Mouse (Mus musculus) spleen, postnatal 10 days (tissue): Measurements from ENCODE around the gene Rffl.
"Not testable (repeated sequence)": the region's sequence is repeated elsewhere in the genome, so short reads cannot be mapped to it uniquely, and the experiment has no call there.

Experiments used
- DNase-seq, 2 experiments: peaks; one replicate each; pipeline ENCODE4 v3.0.0; 2021 to 2022; ENCODE audit warnings: low spot score in 2 of 2

The Rffl gene

DNA sequence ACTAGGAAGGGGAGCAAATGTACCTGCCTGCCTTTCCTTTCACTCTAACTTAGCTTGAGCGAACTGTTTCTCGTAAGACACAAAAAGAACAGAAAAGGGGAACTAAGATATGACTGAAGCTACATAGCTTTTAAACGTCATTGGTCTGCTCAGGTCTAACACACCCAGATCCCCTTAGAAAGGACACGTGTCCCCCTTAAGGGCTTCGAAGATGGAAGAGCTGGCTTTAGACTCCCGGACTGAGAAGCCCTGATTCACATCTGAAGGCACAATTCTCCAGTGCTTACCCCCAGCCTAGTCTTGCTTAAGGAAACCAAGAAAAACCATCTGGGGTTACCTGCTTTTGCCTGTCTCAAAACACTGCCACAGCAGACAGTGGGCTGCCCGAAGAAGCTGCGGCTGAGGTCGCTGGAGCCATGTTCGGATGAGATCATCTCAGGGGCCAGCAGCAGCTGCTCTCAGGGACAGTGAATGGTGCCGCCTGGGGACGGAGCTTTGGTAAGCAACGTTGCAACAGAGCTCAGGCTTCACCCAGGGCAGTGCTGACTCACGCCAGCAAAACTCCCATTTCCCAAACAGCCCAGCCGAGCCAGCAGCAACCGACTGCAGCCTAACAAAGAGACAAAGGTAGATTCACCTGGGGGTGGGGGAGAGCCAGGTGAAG lies 25.5 kb downstream of the Rffl start:
- peak; percentile 77 to 86 for DNase-seq

DNA sequence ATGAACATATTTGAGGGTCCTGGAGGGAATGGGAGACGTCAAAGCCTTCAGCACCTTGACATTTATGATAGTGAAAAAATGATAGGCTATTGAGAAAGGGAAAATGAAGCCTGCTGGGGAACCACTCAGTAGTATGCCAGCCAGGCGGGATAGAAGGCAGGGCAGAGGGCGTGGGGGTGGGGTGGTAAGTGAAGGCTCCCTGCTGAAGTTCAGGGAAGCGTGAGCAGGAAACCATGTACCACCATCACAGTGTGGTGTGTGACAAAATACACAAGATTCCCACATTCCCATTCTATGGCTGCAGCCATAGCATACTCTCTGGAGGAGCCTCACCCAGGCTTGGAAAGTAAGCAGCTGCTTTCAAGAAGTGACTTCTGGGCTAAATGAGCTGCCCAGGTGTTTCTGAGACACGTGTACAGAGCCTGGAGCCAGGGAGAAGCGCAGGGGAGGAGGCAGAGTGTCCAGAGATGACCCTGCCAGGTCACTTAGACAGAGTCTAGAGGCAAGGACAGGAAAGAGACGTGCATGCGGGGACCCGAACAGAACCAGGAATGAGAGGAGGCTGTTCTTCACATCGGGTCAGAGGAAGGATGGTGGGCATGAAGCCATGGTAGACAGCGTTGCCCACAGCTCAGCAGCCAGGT lies 26.1 kb downstream of the Rffl start:
- peak; percentile 56 for DNase-seq

DNA sequence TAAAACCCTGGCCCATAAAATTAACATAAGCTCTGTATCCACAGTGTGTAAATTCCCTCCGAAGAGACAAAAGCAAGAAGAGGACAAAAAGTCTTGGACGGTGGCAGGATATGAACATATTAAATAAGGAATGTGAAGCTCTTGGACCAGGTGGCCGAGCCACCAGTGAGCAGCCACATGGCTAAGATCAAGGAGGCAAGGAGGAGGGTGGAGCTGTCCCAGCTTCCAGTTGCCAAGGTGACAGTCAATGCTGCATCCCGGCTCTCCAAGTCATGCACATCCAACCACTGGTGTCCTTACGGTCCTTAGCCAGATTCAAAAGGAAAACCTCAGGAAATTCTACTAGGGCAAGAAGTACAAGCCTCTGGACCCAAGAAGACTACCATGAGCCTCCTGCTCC lies 32.5 kb downstream of the Rffl start:
- no peak for DNase-seq

DNA sequence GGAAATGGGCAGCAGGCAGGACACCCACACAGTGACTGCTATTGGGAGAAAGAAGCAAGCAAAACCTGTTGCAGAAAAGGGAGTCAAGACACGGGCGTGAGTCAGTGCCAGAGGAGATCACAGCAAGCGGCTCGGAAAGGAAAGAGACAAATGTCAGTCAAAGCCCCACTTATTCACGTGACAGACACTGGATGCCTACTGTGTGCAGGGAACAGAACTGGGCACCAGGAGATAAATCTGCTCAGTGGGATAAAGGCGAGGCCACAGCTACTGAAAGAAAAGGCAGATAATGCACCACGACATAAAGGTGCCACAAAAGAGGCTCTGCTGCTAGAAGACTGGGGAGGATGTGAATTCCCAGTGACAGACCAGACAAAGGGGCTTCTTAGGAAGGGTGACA lies 33.2 kb downstream of the Rffl start:
- DNase-seq, result no peak

DNA sequence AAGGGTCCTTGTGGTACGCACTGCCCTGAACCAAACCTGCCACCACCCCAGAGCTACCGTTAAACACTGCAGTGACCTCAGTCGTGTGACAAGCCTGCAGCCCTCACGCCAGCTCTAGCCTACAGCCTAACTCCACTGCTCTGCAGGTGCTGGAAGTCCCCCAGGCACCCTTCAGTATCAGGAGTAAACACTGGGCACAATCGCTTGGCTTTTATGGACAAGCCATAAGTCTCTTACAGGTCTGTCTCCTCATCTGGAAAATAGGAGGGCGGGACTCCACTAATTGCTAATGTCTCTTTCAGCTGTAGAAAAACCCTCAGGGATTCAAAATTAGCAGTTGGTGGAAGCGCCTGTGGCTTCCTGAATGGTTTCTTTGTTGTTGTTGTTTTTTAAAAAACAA lies 33.8 kb downstream of the Rffl start:
- DNase-seq, result no peak

DNA sequence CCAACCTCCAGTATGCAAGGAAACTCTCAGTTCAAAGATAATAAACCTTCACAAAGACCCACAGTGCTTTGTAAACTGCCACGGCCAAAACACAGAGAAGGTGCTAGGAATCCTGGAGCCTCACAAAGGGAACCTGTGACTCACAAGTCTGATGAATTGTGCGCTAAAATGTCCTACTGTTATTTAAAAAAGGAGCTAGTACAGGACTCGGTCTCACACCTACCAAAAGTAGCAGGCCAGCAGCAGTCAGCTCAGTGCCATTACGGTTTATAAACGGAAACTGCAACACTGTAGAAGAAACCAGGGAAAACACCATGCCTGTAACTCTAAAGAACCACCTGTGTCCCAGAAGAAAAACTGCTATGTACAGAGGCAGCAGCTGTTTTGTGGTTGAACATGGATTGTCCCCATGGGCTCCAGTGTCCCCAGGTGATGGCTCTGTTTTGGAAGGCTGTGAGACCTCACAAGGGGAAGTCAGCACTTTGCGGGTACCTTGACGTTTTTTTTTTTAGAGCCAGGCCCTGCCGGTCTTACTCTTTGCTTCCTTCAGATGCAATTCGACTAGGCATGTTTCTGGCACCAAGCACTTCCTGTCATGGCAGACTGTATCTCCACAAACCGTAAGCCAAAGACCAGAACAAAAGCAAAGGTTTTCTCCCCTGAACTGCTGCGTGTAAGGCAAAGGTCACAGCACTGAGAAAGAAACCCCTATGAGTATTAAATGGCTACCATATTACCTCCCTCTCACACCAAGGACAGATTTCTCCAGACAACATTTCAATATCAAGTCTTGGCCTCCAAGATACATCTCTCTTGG lies 35.2 kb downstream of the Rffl start:
- no peak for DNase-seq

DNA sequence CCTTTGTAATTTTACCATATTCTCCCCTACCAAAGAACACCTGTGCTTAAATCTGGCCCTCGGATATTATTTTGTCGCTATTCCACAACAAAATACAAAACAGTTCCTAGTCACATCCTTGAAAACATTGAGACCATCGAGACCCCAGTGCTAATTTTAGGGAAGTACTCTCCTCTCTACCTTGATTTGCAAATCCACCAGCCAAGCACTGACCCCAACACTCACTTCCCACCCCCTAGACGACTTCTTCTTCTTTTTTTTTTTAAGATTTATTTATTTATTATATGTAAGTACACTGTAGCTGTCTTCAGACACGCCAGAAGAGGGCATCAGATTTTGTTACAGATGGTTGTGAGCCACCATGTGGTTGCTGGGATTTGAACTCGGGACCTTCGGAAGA lies 36.7 kb downstream of the Rffl start:
- DNase-seq, result not testable (repeated sequence)

DNA sequence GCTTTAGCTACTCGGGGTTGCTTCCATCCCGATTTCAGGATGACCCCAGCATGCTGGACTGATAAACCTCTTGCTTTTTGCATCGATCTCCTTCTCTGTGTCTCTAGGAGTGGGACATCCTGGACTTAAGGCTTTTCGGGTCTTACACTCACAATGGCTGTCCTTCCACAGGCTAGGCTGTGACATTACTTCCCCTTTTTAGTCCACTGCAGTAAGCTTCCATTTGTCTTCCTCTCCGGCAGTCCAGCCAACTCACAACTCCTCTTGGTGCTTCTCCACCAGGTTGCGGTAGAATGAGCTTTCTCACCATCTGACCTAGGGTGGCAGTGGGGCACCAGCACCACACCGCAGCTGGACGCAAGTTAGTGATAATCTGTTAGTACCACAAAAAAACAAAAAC lies 37.1 kb downstream of the Rffl start:
- no peak for DNase-seq

DNA sequence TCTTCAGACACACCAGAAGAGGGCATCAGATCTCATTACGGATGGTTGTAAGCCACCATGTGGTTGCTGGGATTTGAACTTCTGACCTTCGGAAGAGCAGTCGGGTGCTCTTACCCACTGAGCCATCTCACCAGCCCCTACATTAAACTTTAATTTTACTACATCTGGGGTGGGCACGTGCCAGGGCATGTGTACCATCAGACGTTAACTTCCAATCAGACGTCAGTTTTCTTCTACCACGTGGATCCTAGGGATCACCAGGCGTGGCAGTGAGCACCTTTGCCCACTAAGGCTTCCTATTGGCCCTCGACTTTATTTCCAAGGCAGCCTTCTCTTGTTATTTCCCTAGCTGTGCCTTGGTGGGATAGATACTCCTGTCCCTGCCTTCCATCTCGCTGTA lies 38.6 kb downstream of the Rffl start:
- DNase-seq, result not testable (repeated sequence)

DNA sequence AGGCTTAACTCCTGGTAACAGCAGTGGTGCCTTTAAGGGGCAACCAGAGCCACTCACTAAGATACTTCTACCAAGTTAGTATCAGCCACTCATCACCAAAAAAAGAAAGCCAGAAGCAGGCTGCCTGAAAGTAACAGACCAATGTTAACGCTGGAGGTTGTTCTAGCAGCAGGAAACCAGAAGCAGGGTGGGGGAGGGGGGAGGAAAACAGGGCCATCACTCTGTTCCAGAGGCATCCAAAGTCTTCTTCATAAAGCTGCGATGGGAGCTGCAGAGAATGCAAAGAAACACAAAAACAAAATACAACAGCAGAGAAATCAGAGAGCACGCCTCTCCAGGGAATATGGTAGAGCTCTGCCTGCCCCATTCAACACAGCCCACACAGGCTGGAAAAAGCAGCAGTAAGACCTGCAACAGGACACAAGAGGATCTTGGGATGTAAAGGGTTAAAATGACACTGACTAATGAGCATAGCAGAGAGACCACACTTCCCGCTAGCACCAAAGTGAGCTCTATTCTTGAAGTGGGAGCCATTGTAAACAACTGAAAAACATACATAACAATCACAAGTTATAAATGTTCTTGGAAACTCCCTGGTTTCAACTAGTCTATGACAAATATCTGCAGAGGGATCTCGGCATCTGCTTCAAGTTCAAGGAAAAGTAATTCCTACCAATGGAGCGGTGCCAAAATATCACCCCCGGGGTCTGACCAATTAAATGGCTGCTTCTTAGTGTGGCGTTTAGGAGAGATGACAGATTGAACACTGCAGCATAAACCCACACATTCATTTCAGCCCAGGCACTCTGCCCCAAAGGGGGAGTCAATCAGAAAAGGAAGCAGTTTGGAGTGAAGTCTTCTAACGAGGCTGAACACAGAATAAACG lies 39.8 kb downstream of the Rffl start:
- DNase-seq, result no peak

DNA sequence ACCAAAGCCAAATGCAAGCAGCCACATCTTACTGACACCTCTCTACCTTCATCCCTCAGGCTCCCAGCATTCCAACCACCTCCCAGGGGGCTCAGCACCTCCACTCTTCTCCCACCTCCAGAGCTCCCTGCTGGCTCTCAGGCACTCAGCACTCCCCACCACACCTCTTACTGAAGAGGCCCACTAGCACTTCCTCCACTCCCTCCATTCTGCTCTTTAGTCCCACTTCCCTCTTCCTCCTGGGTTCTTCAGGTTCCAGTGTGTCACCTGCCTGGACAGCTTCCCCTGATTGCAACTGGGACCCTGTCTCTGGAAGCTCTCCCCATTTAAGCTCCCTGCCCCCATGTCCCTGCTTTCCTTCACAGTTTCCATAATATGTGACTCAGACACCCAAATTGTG lies 44.2 kb downstream of the Rffl start:
- DNase-seq, result no peak

DNA sequence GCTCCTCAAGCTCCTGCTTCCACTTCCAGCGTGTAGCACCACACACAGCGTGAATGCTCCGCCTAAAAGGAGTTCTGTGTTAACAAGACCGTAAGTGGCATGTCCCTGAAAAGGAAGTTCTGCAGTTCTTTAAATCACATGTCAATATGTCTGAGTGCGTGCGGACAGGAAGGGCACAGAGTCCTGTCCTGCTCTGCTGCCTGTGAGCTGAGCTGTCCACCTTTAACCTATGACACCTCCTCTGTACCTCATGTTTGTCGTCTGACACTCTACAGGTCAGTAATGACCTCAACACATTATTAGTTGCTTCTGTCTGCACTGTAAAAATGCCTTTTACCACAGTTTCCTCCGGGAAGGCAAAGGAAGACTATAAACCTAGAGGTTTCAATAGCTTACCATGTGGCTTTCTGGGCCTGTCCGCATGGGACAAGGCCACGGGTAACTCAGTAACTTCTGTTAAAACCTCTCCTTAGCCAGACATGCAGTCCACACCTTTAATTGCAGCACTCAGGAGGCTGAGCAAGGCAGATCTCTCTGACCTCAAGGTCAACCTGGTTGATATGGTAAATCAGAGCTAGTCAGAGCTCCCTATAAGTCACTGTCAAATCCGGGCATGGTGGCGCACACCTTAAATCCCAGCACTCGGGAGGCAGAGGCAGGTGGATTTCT lies 50.1 kb downstream of the Rffl start:
- no peak for DNase-seq

DNA sequence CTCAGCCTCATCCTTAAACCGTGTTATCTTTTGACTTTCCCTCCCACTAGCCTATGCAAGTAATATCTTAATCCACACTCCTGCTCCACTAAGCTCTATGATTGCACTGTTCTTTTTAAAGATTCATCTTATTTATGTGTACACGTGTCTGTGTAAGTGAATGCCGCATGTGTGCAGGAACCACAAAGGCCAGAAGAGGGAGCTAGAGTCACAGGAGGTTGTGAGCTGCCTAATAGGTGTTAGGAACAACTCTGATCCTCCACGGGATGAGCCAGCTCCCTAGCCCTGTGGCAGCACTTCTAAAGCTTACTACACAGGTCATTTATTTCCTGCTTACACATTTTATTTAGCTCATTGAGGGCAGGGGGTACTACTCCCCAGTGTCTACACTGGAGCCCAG lies 51.7 kb downstream of the Rffl start:
- peak; percentile 79 to 88 for DNase-seq

DNA sequence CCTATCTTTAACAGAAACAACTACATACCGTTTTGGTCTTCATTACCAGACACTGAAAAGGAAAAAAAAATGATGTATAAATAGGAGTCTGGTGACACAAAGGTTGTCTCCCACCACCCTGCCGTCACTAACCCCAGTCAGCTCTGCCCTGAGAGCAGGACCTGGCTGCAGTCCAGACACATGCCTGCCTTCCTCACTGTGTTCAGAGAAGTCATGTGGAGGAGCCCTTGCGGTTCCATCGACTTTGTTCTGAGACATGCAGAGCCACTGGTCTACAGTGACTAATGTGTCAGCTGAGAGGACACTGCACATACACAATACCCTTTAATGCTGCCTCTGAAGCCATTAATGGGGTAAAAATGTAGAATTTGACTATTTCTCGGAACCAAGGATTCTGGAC lies 62.5 kb downstream of the Rffl start:
- no peak for DNase-seq

DNA sequence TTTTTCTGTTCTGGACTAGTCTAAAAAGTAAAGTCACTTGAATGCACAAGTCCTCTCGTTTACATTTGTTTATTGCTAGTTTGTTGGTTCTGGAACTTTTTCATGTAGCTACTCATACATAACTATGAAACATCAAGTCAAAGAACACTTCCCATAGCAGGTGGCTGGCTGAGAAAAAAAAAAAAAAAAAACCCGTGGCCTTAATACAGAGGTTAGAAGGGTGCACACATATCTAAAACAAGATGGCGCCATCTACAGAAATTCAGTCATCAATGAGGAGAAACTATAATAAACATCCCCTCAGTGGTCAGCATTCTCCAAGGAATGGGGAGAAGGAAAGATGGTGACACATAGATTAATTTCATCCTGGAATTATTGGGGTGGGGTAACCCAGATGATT lies 63.6 kb downstream of the Rffl start:
- DNase-seq, result no peak

DNA sequence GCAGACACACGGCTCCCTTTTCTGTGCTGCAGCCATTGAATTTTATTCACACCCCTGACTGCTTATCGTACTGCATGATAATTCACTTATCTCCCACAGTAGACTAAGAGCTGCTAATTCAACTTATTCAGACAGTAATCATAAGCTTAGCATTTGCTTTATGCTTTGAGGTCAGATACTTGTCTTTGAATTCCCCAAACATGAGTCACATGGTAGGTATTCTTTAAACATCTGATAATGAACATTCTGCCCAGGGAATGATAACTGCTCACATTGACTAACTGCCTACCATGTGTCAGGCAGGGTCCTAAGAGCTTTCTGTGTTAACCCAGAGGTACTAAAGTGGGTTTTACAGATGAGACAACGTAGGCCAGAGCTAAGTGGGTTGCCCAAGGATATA lies 64.4 kb downstream of the Rffl start:
- DNase-seq, result no peak

DNA sequence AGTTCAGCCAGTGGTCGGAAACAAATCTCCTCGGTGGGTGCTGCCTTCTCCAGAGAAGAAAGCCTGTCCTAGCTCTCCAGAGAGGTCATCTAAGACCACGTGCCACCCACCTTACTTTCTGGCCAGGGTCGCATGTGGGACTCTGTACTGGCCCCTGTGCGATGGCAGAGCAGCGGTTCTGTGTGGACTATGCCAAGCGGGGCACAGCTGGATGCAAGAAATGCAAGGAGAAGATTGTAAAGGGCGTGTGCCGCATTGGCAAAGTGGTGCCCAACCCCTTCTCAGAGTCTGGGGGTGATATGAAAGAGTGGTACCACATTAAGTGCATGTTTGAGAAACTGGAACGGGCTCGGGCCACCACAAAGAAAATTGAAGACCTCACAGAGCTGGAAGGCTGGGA lies 87.6 kb downstream of the Rffl start:
- DNase-seq, result no peak

DNA sequence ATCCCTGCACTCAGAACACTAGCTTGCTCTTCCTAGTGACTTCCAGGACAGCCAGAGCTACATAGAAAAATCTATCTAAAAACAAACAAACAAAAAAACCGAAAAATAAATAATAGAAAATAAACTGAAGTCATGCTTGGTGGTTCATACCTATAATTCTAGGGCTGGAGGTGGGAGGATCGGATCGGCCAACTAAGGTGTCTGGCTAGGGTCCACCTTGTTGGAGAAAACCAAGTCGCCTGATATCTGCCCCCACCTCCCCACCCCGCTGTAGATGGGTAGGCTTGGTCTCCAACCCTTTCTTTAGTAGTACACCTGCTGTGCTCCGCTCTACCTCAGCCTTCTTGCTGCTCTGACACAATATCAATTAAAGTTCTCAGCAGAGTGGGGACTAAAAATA lies 88.8 kb downstream of the Rffl start:
- DNase-seq, result no peak

DNA sequence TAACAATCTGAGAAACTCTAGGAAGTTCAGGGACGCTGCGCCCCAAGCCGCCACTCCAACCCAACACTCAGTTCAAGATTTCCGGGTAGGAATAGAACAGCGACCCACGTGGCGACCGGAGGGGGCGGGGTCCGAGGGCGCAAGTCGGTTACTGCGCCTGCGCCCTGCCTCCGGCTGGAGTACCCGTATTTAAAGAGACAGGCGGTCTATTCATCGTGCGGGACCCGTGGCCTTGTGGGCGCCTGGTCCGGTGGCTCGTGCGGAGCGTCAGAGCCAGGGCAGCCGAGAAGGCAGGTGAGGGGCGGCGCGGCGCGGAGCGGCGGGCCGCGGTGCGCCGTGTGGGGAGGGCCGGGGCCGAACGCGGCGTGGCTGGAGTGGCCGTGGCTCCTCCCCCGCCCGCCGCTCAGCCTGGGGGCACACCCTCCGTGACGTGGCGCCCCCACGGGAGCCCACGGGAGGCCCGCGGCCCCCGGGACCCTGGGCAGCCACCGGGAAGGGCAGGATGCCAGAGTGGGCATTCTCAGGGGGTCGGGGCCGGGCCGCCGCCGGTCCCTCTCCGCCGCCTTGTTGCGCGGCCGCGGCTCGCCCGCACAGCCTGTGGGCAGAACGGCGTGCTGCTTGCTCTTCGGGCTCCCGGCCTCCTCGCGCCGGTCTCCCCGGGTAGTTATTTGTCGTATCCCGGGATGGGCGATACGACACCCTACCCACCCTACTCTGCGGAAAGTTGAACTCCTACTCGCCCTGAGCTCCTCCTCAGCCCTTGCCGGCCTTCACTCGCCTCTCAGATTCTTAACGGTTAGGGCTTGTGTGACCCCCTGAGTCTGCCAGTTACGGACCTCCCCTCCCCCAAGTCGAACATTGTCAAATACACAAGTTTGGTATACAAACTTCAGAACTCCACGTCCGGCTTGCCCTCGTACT lies 89.8 kb downstream of the Rffl start, which contains the start of gene Lig3:
TSS of gene Lig3 (plus strand) at position 126 of the 921 bp plus-strand sequence.
- peak; percentile 80 to 93 for DNase-seq

DNA sequence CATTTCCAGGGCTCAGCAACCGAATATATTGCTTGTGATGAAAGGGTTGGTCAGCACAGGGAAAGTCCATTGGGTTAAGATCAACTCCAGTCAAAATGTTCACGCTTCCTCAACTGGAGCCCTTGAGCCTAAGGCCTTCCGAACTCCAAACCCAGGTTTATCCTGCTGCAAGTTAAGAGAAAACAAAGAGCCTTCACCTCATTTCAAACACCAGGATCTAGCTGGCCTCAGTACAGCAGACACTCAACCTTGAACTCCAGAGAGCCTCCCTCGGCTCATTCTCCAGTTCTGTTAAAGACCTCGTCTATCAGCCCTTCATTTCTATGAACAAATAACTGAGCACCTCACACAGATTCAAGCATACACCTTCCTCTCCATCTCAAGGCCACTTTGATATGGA lies 90.9 kb downstream of the Rffl start:
- DNase-seq, result no peak
